Mouse (Mus musculus): Measurements from ENCODE around the gene Gtf2f2. TPM values are rescaled to one million over a fixed set of nuclear protein-coding genes. Genes with fewer than 3 reads are reported as not detected.

The Gtf2f2 gene
- polyA plus RNA-seq, 1 experiment from 2014 or later: 32.5 TPM

- no peak overlapping the region for H3K9ac ChIP-seq
- H3K4me3 ChIP-seq (replicated peaks): no peak overlapping the region
- no peak overlapping the region for H3K4me2 ChIP-seq
- 0 out of 2 replicates have a peak, but pooled peaks cover 6% of the 10 kb centered on the region for H3K4me1 ChIP-seq
- ATAC-seq (ENCODE audit: insufficient read depth, low FRiP score, low read depth): no peak
- H3K27ac ChIP-seq: no peak overlapping the region
- no peaks in the 10 kb centered on the region for H3K9me3 ChIP-seq
- WGBS: 76% methylated on average over 2 of the region's 2 CpGs
- peaks cover 8% of the 10 kb centered on the region for H3K36me3 ChIP-seq
- H3K27me3 ChIP-seq (replicated peaks): no peaks in the 10 kb centered on the region
These were observed 108.7 kb downstream of the Gtf2f2 start for GRCm38 (mm10) chr14:75902013-75902412.

- Histone ChIP-seq H3K27me3 (replicated peaks) (no peaks in the 10 kb centered on the region), H3K36me3 (peaks cover 10% of the 10 kb centered on the region), H3K27ac (no peak overlapping the region), H3K9ac (no peak overlapping the region), H3K9me3 (no peaks in the 10 kb centered on the region), H3K4me2 (no peak overlapping the region), H3K4me3 (replicated peaks) (no peak overlapping the region), H3K4me1 (0 out of 2 replicates have a peak, but pooled peaks cover 6% of the 10 kb centered on the region)
- peak; percentile 18; the same call in 1 of the 2 replicates for ATAC-seq (ENCODE audit: insufficient read depth, low FRiP score, low read depth)
- WGBS: 62% methylated on average over 5 of the region's 5 CpGs
These were observed 109.7 kb downstream of the Gtf2f2 start for GRCm38 (mm10) chr14:75900793-75901499.

GRCm38 (mm10) chr14:75899566-75899965, 111.1 kb downstream of the Gtf2f2 start:
- Histone ChIP-seq H3K27ac (no peak overlapping the region), H3K4me1 (0 out of 2 replicates have a peak, but pooled peaks cover 6% of the 10 kb centered on the region), H3K27me3 (replicated peaks) (no peaks in the 10 kb centered on the region), H3K36me3 (0 out of 2 replicates have a peak, but pooled peaks cover 6% of the 10 kb centered on the region), H3K4me2 (no peak overlapping the region), H3K4me3 (replicated peaks) (no peak overlapping the region), H3K9me3 (no peaks in the 10 kb centered on the region), H3K9ac (no peak overlapping the region)
- peak; percentile 65 for ATAC-seq (ENCODE audit: insufficient read depth, low FRiP score, low read depth)
- 23% methylated on average over 4 of the region's 4 CpGs for WGBS

GRCm38 (mm10) chr14:75892118-75892517, 118.5 kb downstream of the Gtf2f2 start:
- Histone ChIP-seq H3K9me3 (no peaks in the 10 kb centered on the region), H3K4me2 (no peak overlapping the region), H3K9ac (no peak overlapping the region), H3K4me1 (no peaks in the 10 kb centered on the region), H3K27me3 (replicated peaks) (no peaks in the 10 kb centered on the region), H3K27ac (no peak overlapping the region), H3K36me3 (0 out of 2 replicates have a peak, but pooled peaks cover 6% of the 10 kb centered on the region), H3K4me3 (replicated peaks) (no peak overlapping the region)
- no peak for ATAC-seq (ENCODE audit: insufficient read depth, low FRiP score, low read depth)
- WGBS: 69% methylated on average over 9 of the region's 9 CpGs

GRCm38 (mm10) chr14:75883873-75884272, 126.8 kb downstream of the Gtf2f2 start:
- no peak for ATAC-seq (ENCODE audit: insufficient read depth, low FRiP score, low read depth)
- Histone ChIP-seq H3K27ac (no peak overlapping the region), H3K27me3 (replicated peaks) (no peaks in the 10 kb centered on the region), H3K36me3 (no peaks in the 10 kb centered on the region), H3K9ac (no peak overlapping the region), H3K9me3 (no peaks in the 10 kb centered on the region), H3K4me2 (no peak overlapping the region), H3K4me1 (no peaks in the 10 kb centered on the region), H3K4me3 (replicated peaks) (no peak overlapping the region)
- WGBS: 87% methylated on average over 5 of the region's 5 CpGs

GRCm38 (mm10) chr14:75883330-75883729, 127.3 kb downstream of the Gtf2f2 start:
- Histone ChIP-seq H3K4me1 (no peaks in the 10 kb centered on the region), H3K9ac (no peak overlapping the region), H3K4me3 (replicated peaks) (no peak overlapping the region), H3K4me2 (no peak overlapping the region), H3K36me3 (no peaks in the 10 kb centered on the region), H3K27me3 (replicated peaks) (no peaks in the 10 kb centered on the region), H3K27ac (no peak overlapping the region), H3K9me3 (no peaks in the 10 kb centered on the region)
- 75% methylated on average over 5 of the region's 5 CpGs for WGBS
- ATAC-seq (ENCODE audit: insufficient read depth, low FRiP score, low read depth): no peak

- Histone ChIP-seq H3K36me3 (no peaks in the 10 kb centered on the region), H3K27me3 (replicated peaks) (no peaks in the 10 kb centered on the region), H3K4me2 (no peak overlapping the region), H3K4me3 (replicated peaks) (no peak overlapping the region), H3K27ac (no peak overlapping the region), H3K9ac (no peak overlapping the region), H3K9me3 (no peaks in the 10 kb centered on the region), H3K4me1 (no peaks in the 10 kb centered on the region)
- WGBS: 41% methylated on average over 4 of the region's 4 CpGs
- no peak for ATAC-seq (ENCODE audit: insufficient read depth, low FRiP score, low read depth)
These were observed 128.8 kb downstream of the Gtf2f2 start for GRCm38 (mm10) chr14:75881856-75882255.

GRCm38 (mm10) chr14:75878980-75879379, 131.7 kb downstream of the Gtf2f2 start:
- 26% methylated on average over 8 of the region's 8 CpGs for WGBS
- H3K4me3 ChIP-seq (replicated peaks): no peak overlapping the region
- no peak overlapping the region for H3K4me2 ChIP-seq
- H3K9me3 ChIP-seq: no peaks in the 10 kb centered on the region
- H3K27me3 ChIP-seq (replicated peaks): no peaks in the 10 kb centered on the region
- no peak for ATAC-seq (ENCODE audit: insufficient read depth, low FRiP score, low read depth)
- no peak overlapping the region for H3K9ac ChIP-seq
- H3K27ac ChIP-seq: no peak overlapping the region
- H3K4me1 ChIP-seq: 0 out of 2 replicates have a peak, but pooled peaks cover 3% of the 10 kb centered on the region
- no peaks in the 10 kb centered on the region for H3K36me3 ChIP-seq

GRCm38 (mm10) chr14:75877297-75877696, 133.4 kb downstream of the Gtf2f2 start:
- Histone ChIP-seq H3K9me3 (no peaks in the 10 kb centered on the region), H3K27ac (no peak overlapping the region), H3K4me2 (no peak overlapping the region), H3K27me3 (replicated peaks) (no peaks in the 10 kb centered on the region), H3K4me1 (0 out of 2 replicates have a peak, but pooled peaks cover 3% of the 10 kb centered on the region), H3K4me3 (replicated peaks) (no peak overlapping the region), H3K9ac (no peak overlapping the region), H3K36me3 (no peaks in the 10 kb centered on the region)
- ATAC-seq (ENCODE audit: insufficient read depth, low FRiP score, low read depth): no peak
- WGBS: 78% methylated on average over 3 of the region's 3 CpGs

GRCm38 (mm10) chr14:75876320-75877043, 134.2 kb downstream of the Gtf2f2 start:
- Histone ChIP-seq H3K4me1 (0 out of 2 replicates have a peak, but pooled peaks cover 3% of the 10 kb centered on the region), H3K4me3 (replicated peaks) (no peak overlapping the region; the same call in 1 of the 2 replicates), H3K4me2 (peak overlapping the region; percentile 32), H3K9ac (no peak overlapping the region), H3K9me3 (no peaks in the 10 kb centered on the region), H3K36me3 (no peaks in the 10 kb centered on the region), H3K27ac (no peak overlapping the region), H3K27me3 (replicated peaks) (no peaks in the 10 kb centered on the region)
- no peak for ATAC-seq (ENCODE audit: insufficient read depth, low FRiP score, low read depth)
- 14% methylated on average over 21 of the region's 21 CpGs for WGBS

GRCm38 (mm10) chr14:75873612-75874011, 137.1 kb downstream of the Gtf2f2 start:
- Histone ChIP-seq H3K27ac (no peak overlapping the region), H3K36me3 (no peaks in the 10 kb centered on the region), H3K9ac (no peak overlapping the region), H3K9me3 (no peaks in the 10 kb centered on the region), H3K27me3 (replicated peaks) (no peaks in the 10 kb centered on the region), H3K4me2 (no peak overlapping the region), H3K4me3 (replicated peaks) (no peak overlapping the region), H3K4me1 (0 out of 2 replicates have a peak, but pooled peaks cover 3% of the 10 kb centered on the region)
- no peak for ATAC-seq (ENCODE audit: insufficient read depth, low FRiP score, low read depth)
- WGBS: 58% methylated on average over 9 of the region's 9 CpGs

GRCm38 (mm10) chr14:75871750-75872149, 138.9 kb downstream of the Gtf2f2 start:
- H3K9me3 ChIP-seq: no peaks in the 10 kb centered on the region
- H3K4me1 ChIP-seq: 0 out of 2 replicates have a peak, but pooled peaks cover 3% of the 10 kb centered on the region
- H3K36me3 ChIP-seq: no peaks in the 10 kb centered on the region
- WGBS: 87% methylated on average over 4 of the region's 4 CpGs
- H3K9ac ChIP-seq: no peak overlapping the region
- no peaks in the 10 kb centered on the region for H3K27me3 ChIP-seq (replicated peaks)
- no peak overlapping the region for H3K27ac ChIP-seq
- ATAC-seq (ENCODE audit: insufficient read depth, low FRiP score, low read depth): no peak
- H3K4me3 ChIP-seq (replicated peaks): no peak overlapping the region
- no peak overlapping the region for H3K4me2 ChIP-seq
